Mouse (Mus musculus): ENCODE data around the gene Cyp4f17. TPM values are rescaled to one million over a fixed set of nuclear protein-coding genes. Genes with fewer than 3 reads are reported as not detected.

Cyp4f17 gene
- 7.0 and 7.8 TPM in 2 replicates for polyA plus RNA-seq (2015; fragmentation: Nextera tagmentation; extraction: Ambion mirVana)

GRCm38 (mm10) chr17:32505851-32506728 is at the start of gene Cyp4f17:
TSS of gene Cyp4f17 (plus strand) at chr17:32506050.
- ATAC-seq = peak; percentile 90

GRCm38 (mm10) chr17:32468494-32468893 is 37.4 kb upstream of the Cyp4f17 start:
- WGBS = 52% methylated on average over 7 of the region's 7 CpGs
- H3K9me3 ChIP-seq (replicated peaks) = no peaks in the 10 kb centered on the region
- H3K36me3 ChIP-seq (ENCODE audit: poor library complexity, severe bottlenecking) = no peaks in the 10 kb centered on the region
- no peak overlapping the region for H3K4me3 ChIP-seq
- H3K27ac ChIP-seq = no peak overlapping the region
- no peak for ATAC-seq
- no peaks in the 10 kb centered on the region for H3K4me1 ChIP-seq
- H3K9ac ChIP-seq = no peak overlapping the region
- no peaks in the 10 kb centered on the region for H3K27me3 ChIP-seq
- no peak overlapping the region for H3K4me2 ChIP-seq

More at GRCm38 (mm10) chr17:32505851-32506728, at the start of gene Cyp4f17:
- H3K9ac ChIP-seq = peak within 1 kb of the TSS; percentile 70
- H3K27me3 ChIP-seq = no peaks in the 10 kb centered on the region
- WGBS = 2% methylated on average over 30 of the region's 30 CpGs
- H3K4me2 ChIP-seq = peak within 1 kb of the TSS; percentile 62
- H3K9me3 ChIP-seq (replicated peaks) = no peaks in the 10 kb centered on the region
- peak within 1 kb of the TSS; percentile 42 for H3K4me3 ChIP-seq
- peak within 1 kb of the TSS; percentile 48 for H3K27ac ChIP-seq
- no peaks in the 10 kb centered on the region for H3K36me3 ChIP-seq (ENCODE audit: poor library complexity, severe bottlenecking)
- H3K4me1 ChIP-seq = peaks cover 15% of the 10 kb centered on the region

- Histone ChIP-seq H3K27me3 (no peaks in the 10 kb centered on the region), H3K9me3 (replicated peaks) (no peaks in the 10 kb centered on the region), H3K36me3 (ENCODE audit: poor library complexity, severe bottlenecking) (no peaks in the 10 kb centered on the region), H3K9ac (no peak overlapping the region), H3K27ac (no peak overlapping the region), H3K4me3 (no peak overlapping the region), H3K4me2 (no peak overlapping the region), H3K4me1 (no peaks in the 10 kb centered on the region)
- ATAC-seq = no peak
- WGBS = 80% methylated on average over 4 of the region's 4 CpGs
Observed at GRCm38 (mm10) chr17:32470795-32471194, 35.1 kb upstream of the Cyp4f17 start.

GRCm38 (mm10) chr17:32472176-32472575 is 33.7 kb upstream of the Cyp4f17 start:
- 68% methylated on average over 7 of the region's 7 CpGs for WGBS
- Histone ChIP-seq H3K4me1 (no peaks in the 10 kb centered on the region), H3K9me3 (replicated peaks) (no peaks in the 10 kb centered on the region), H3K4me2 (no peak overlapping the region), H3K27me3 (no peaks in the 10 kb centered on the region), H3K27ac (no peak overlapping the region), H3K36me3 (ENCODE audit: poor library complexity, severe bottlenecking) (no peaks in the 10 kb centered on the region), H3K9ac (no peak overlapping the region), H3K4me3 (no peak overlapping the region)
- no peak for ATAC-seq

- Histone ChIP-seq H3K36me3 (ENCODE audit: poor library complexity, severe bottlenecking) (no peaks in the 10 kb centered on the region), H3K4me2 (no peak overlapping the region), H3K9ac (no peak overlapping the region), H3K4me3 (no peak overlapping the region), H3K4me1 (no peaks in the 10 kb centered on the region), H3K27me3 (no peaks in the 10 kb centered on the region), H3K27ac (no peak overlapping the region), H3K9me3 (replicated peaks) (no peaks in the 10 kb centered on the region)
- 89% methylated on average over 5 of the region's 5 CpGs for WGBS
- no peak for ATAC-seq
Observed at GRCm38 (mm10) chr17:32474954-32475560, 30.8 kb upstream of the Cyp4f17 start.

GRCm38 (mm10) chr17:32477204-32477603 is 28.6 kb upstream of the Cyp4f17 start:
- no peaks in the 10 kb centered on the region for H3K36me3 ChIP-seq (ENCODE audit: poor library complexity, severe bottlenecking)
- H3K9ac ChIP-seq = no peak overlapping the region
- WGBS = 92% methylated on average over 1 of the region's 1 CpGs
- no peak overlapping the region for H3K27ac ChIP-seq
- ATAC-seq = no peak
- no peaks in the 10 kb centered on the region for H3K9me3 ChIP-seq (replicated peaks)
- H3K4me3 ChIP-seq = no peak overlapping the region
- H3K4me2 ChIP-seq = no peak overlapping the region
- H3K4me1 ChIP-seq = no peaks in the 10 kb centered on the region
- H3K27me3 ChIP-seq = peaks cover 5% of the 10 kb centered on the region; the same call in 1 of the 2 replicates

GRCm38 (mm10) chr17:32478727-32479126 is 27.1 kb upstream of the Cyp4f17 start:
- no peak for ATAC-seq
- no peak overlapping the region for H3K9ac ChIP-seq
- WGBS = 67% methylated on average over 2 of the region's 2 CpGs
- no peaks in the 10 kb centered on the region for H3K36me3 ChIP-seq (ENCODE audit: poor library complexity, severe bottlenecking)
- no peak overlapping the region for H3K4me2 ChIP-seq
- no peaks in the 10 kb centered on the region for H3K9me3 ChIP-seq (replicated peaks)
- H3K27me3 ChIP-seq = peaks cover 9% of the 10 kb centered on the region; the same call in 1 of the 2 replicates
- H3K4me1 ChIP-seq = 0 out of 2 replicates have a peak, but pooled peaks cover 4% of the 10 kb centered on the region
- no peak overlapping the region for H3K4me3 ChIP-seq
- no peak overlapping the region for H3K27ac ChIP-seq

- no peak for ATAC-seq
- 0 out of 2 replicates have a peak, but pooled peaks cover 4% of the 10 kb centered on the region for H3K4me1 ChIP-seq
- WGBS = 16% methylated on average over 8 of the region's 8 CpGs
- peaks cover 9% of the 10 kb centered on the region; the same call in 1 of the 2 replicates for H3K27me3 ChIP-seq
- no peaks in the 10 kb centered on the region for H3K36me3 ChIP-seq (ENCODE audit: poor library complexity, severe bottlenecking)
- H3K9me3 ChIP-seq (replicated peaks) = no peaks in the 10 kb centered on the region
- H3K4me3 ChIP-seq = no peak overlapping the region
- H3K9ac ChIP-seq = no peak overlapping the region
- H3K27ac ChIP-seq = no peak overlapping the region
- no peak overlapping the region for H3K4me2 ChIP-seq
Observed at GRCm38 (mm10) chr17:32479554-32480506, 26.0 kb upstream of the Cyp4f17 start.

GRCm38 (mm10) chr17:32481766-32482165 is 24.1 kb upstream of the Cyp4f17 start:
- Histone ChIP-seq H3K27me3 (peaks cover 9% of the 10 kb centered on the region; the same call in 1 of the 2 replicates), H3K4me1 (0 out of 2 replicates have a peak, but pooled peaks cover 4% of the 10 kb centered on the region), H3K27ac (no peak overlapping the region), H3K9ac (no peak overlapping the region), H3K36me3 (ENCODE audit: poor library complexity, severe bottlenecking) (no peaks in the 10 kb centered on the region), H3K4me2 (no peak overlapping the region), H3K9me3 (replicated peaks) (no peaks in the 10 kb centered on the region), H3K4me3 (no peak overlapping the region)
- 87% methylated on average over 14 of the region's 14 CpGs for WGBS
- no peak for ATAC-seq

- ATAC-seq = peak; percentile 43
- H3K9ac ChIP-seq = no peak overlapping the region; the same call in 1 of the 2 replicates
- H3K9me3 ChIP-seq (replicated peaks) = no peaks in the 10 kb centered on the region
- H3K36me3 ChIP-seq (ENCODE audit: poor library complexity, severe bottlenecking) = no peaks in the 10 kb centered on the region
- no peak overlapping the region for H3K27ac ChIP-seq
- peak overlapping the region; percentile 54 for H3K4me2 ChIP-seq
- H3K4me3 ChIP-seq = peak overlapping the region; percentile 24
- H3K27me3 ChIP-seq = peaks cover 9% of the 10 kb centered on the region; the same call in 1 of the 2 replicates
- H3K4me1 ChIP-seq = 0 out of 2 replicates have a peak, but pooled peaks cover 4% of the 10 kb centered on the region
- WGBS = 23% methylated on average over 18 of the region's 18 CpGs
Observed at GRCm38 (mm10) chr17:32483200-32483599, 22.6 kb upstream of the Cyp4f17 start.

- Histone ChIP-seq H3K4me2 (peak overlapping the region; percentile 58), H3K9ac (peak overlapping the region; percentile 43; the same call in 1 of the 2 replicates), H3K36me3 (ENCODE audit: poor library complexity, severe bottlenecking) (no peaks in the 10 kb centered on the region), H3K27ac (no peak overlapping the region), H3K4me1 (0 out of 2 replicates have a peak, but pooled peaks cover 4% of the 10 kb centered on the region), H3K27me3 (peaks cover 10% of the 10 kb centered on the region; the same call in 1 of the 2 replicates), H3K9me3 (replicated peaks) (peaks cover 9% of the 10 kb centered on the region; the same call in 1 of the 2 replicates), H3K4me3 (peak overlapping the region; percentile 32)
- 8% methylated on average over 30 of the region's 30 CpGs for WGBS
- 0 out of 2 replicates have a peak, but pooled peaks have one; percentile 68 for ATAC-seq
Observed at GRCm38 (mm10) chr17:32492349-32492980, 13.4 kb upstream of the Cyp4f17 start.
